Mouse (Mus musculus) hindbrain, embryonic 10.5 days (tissue): ENCODE data around the gene Gpt2. TPM values are rescaled to one million over a fixed set of nuclear protein-coding genes. Genes with fewer than 3 reads are reported as not detected.

ENCODE experiments used
- polyA plus RNA-seq: library from polyadenylated mRNA; unstranded; fragments of >200 nt; fragmentation: Nextera tagmentation; extraction: Ambion mirVana; gene quantifications from 2 replicates; pipeline ENCODE4 v1.2.1, GENCODE M21; 2016

The Gpt2 gene
- polyA plus RNA-seq, 1 experiment from 2014 or later = 35.3 TPM

Other genes starting within 250 kb of the Gpt2 start
- gene Orc6, start 192.9 kb upstream of the Gpt2 start, polyA plus RNA-seq = 127 and 145 TPM in 2 replicates
- gene Vps35, start 192.8 kb upstream of the Gpt2 start, polyA plus RNA-seq = 147 and 153 TPM in 2 replicates
- gene Mylk3, start 106.2 kb upstream of the Gpt2 start, polyA plus RNA-seq = 1.2 and 1.3 TPM in 2 replicates
- gene 4921524J17Rik, start 59.7 kb upstream of the Gpt2 start, polyA plus RNA-seq = 39.8 and 42.9 TPM in 2 replicates
- 173 and 194 TPM in 2 replicates for gene Dnaja2, start 62.8 kb downstream of the Gpt2 start, polyA plus RNA-seq
- gene Neto2, start 208.3 kb downstream of the Gpt2 start, polyA plus RNA-seq = 17.9 and 18.3 TPM in 2 replicates